Mouse (Mus musculus): ENCODE results near the gene Gja5.
"Not testable (repeated sequence)": the region's sequence is repeated elsewhere in the genome, so short reads cannot be mapped to it uniquely, and the experiment has no call there.

The Gja5 gene

GRCm38 (mm10) chr3:97032053-97032496 is 127.6 kb downstream of the Gja5 start:
- no peak for DNase-seq (ENCODE audit: extremely low read depth, low read depth)

DNA sequence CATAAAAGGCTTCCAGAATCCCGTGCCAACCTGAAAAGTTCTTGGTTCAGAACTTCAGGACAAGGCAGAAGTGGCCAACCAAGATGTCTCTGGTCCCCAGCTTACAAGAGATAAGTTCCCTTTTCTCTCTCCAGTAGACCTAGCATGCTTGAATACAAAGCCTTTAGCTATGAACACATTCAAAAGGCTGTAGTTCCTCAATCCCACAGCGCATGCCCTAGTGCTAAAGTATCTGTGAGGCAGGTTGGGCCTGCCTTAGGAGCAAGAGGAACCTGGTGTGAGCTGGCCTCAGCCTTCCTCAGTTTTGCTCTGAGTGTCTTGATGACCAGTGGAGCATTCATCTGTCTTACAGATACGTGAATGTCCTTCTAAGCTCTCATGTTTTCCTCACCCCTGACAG is 131.1 kb downstream of the Gja5 start:
- DNase-seq (ENCODE audit: extremely low read depth, low read depth): peak; percentile 52

DNA sequence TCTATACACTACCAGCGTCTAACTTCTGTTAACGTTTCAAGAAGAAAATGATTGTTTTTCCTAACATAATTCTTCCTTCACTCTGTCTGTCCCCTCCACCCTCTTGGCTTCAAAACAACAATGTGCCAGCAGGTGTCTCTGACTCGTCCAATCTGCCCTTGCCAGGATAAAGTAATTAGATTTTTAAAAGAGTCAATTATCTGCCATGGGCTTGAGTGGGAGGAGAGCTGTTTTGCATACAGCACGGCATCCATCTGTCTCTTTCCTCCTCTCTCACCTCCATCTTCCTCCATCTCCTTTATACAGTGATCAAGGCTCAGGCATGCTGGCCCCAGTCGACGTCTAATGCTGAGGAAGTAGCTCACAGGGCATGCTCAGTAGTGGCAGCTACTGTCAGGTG is 132.6 kb downstream of the Gja5 start:
- no peak for DNase-seq (ENCODE audit: extremely low read depth, low read depth)

- no peak for DNase-seq (ENCODE audit: extremely low read depth, low read depth)
Observed at GRCm38 (mm10) chr3:97039721-97040120, 135.2 kb downstream of the Gja5 start.

- DNase-seq (ENCODE audit: extremely low read depth, low read depth): no peak
Observed at GRCm38 (mm10) chr3:97044188-97044587, 139.7 kb downstream of the Gja5 start.

- no peak for DNase-seq (ENCODE audit: extremely low read depth, low read depth)
Observed at GRCm38 (mm10) chr3:97047757-97048156, 143.3 kb downstream of the Gja5 start.

DNA sequence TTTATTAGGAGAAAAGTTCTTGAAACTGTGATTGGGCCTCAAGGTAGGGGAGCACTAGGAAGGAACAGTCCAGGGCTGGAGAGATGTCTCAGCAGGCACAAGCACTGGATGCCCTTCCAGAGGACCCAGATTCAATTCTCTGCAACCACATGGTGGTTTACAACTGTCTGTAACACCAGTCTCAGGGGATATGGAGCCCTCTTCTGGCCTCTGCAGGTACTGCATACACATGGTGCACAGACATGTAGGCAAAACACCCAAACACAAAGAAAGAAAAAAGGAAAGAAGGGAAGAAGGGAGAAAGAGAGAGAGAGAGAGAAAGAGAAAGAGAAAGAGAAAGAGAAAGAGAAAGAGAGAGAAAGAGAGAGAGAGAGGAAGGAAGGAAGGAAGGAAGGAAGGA is 143.9 kb downstream of the Gja5 start:
- DNase-seq (ENCODE audit: extremely low read depth, low read depth): peak; percentile 35

GRCm38 (mm10) chr3:97051264-97051744 is 146.8 kb downstream of the Gja5 start:
- no peak for DNase-seq (ENCODE audit: extremely low read depth, low read depth)

- no peak for DNase-seq (ENCODE audit: extremely low read depth, low read depth)
Observed at GRCm38 (mm10) chr3:97052069-97052799, 147.7 kb downstream of the Gja5 start.

DNA sequence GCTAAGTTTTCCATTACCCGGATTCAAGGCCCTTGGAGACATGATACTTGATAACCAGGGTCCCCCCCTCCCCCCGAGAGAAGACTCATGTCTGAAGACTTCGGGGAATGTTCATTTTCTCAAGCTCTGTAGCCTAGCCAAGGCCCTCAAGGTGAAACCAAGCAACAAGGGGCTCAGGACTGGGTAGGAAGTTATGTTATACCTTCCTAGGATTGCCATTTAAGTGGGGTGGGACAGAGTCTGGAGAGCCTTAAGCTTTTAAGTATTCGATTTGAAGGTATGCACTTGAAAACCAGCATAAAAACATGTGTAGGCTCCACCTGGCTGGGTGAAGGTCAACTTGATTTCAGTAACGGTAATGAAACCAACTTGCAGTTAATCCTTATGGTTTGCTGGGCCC is 154.2 kb downstream of the Gja5 start:
- DNase-seq (ENCODE audit: extremely low read depth, low read depth): no peak

DNA sequence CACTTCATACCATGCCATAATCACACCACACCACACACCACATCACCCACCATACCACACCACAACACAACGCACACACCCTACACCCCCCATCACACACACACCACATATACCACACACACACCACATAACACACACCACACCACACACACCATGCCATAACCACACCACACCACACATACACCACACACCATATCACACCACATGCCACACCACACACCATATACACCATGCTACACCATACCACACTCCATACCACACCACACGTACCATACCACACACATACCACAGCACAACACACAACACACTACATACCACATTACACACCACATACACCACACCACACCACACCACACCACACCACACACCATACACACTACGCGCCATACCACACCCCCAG is 155.6 kb downstream of the Gja5 start:
- DNase-seq (ENCODE audit: extremely low read depth, low read depth): no peak

DNA sequence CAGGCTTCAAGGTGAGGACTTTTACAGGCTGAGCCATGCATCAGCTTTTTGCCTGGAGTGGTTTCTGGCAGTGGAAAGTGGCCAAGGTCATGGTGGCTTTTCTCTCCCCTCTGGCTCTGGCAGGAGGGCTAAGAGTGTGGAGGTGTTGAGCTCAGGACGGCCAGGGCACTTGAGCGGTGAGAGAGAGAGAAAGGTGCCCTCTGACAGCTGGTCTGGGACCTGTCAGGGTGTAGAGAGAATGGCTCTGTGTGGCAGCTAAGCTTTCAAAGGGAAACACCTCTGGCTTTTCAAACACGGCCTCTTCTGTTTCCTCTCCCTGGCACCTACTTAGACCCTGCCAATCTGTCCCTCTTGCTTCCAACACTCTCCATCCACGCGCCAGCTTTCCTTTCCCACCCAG is 158.3 kb downstream of the Gja5 start:
- no peak for DNase-seq (ENCODE audit: extremely low read depth, low read depth)

- DNase-seq (ENCODE audit: extremely low read depth, low read depth): no peak
Observed at GRCm38 (mm10) chr3:97064046-97064445, 159.6 kb downstream of the Gja5 start.

- DNase-seq (ENCODE audit: extremely low read depth, low read depth): not testable (repeated sequence)
Observed at GRCm38 (mm10) chr3:97069589-97069988, 165.1 kb downstream of the Gja5 start.

DNA sequence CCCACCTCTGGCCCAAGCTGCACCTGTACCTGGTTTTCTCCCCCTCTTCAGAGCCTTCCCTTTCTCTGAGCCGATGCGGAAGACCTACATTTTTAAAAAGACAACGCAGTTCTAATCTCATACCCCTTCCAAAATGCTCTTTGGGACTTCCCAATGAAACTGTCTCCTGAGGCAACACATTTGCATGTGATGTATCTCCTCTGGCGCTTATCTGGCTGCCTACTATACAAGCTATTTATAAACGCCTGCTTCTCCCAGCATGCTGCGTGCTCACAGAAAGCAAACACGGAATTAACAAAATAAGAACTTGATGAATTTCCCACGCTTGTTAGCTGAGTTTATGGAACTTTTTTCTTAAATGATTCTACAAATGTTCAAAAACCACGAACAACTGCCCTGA is 167.4 kb downstream of the Gja5 start:
- not testable (repeated sequence) for DNase-seq (ENCODE audit: extremely low read depth, low read depth)

GRCm38 (mm10) chr3:97072361-97072760 is 167.9 kb downstream of the Gja5 start:
- DNase-seq (ENCODE audit: extremely low read depth, low read depth): not testable (repeated sequence)

GRCm38 (mm10) chr3:97075744-97076350 is 171.4 kb downstream of the Gja5 start:
- DNase-seq (ENCODE audit: extremely low read depth, low read depth): not testable (repeated sequence)

- peak; percentile 44 for DNase-seq (ENCODE audit: extremely low read depth, low read depth)
Observed at GRCm38 (mm10) chr3:97076412-97076811, 171.9 kb downstream of the Gja5 start.

- no peak for DNase-seq (ENCODE audit: extremely low read depth, low read depth)
Observed at GRCm38 (mm10) chr3:97078436-97078835, 173.9 kb downstream of the Gja5 start.

DNA sequence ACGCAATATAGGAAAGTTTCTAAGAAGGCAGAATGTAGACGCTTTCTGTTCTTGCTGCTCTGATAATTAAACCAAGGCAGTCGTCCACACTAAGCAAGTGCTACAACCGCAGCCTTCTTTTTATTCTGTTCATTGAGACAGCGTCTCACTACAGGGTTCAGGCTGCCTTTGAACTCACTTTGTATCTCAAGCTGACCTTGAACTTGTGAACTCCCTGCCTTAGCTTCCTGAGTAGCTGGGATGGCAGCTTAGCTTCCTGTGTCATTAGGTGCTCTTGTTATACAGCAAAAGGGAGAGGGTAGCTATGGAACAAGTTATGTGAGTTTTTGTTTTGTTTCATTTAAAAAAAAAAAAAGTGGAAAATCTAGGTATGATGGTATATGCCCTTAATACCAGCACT is 177.7 kb downstream of the Gja5 start:
- DNase-seq (ENCODE audit: extremely low read depth, low read depth): no peak

- DNase-seq (ENCODE audit: extremely low read depth, low read depth): peak; percentile 49
Observed at GRCm38 (mm10) chr3:97087326-97087725, 182.8 kb downstream of the Gja5 start.

- DNase-seq (ENCODE audit: extremely low read depth, low read depth): not testable (repeated sequence)
Observed at GRCm38 (mm10) chr3:97088291-97088690, 183.8 kb downstream of the Gja5 start.

- DNase-seq (ENCODE audit: extremely low read depth, low read depth): not testable (repeated sequence)
Observed at GRCm38 (mm10) chr3:97091971-97092370, 187.5 kb downstream of the Gja5 start.

Data from MEL-GATA-1-ER (cell line).